Mouse (Mus musculus) forebrain, embryonic 15.5 days (tissue): ENCODE measurements around the gene Capn8. TPM values are rescaled to one million over a fixed set of nuclear protein-coding genes. Genes with fewer than 3 reads are reported as not detected.

Experiments used
- ATAC-seq: fragments of 200-750 bp; cut with Nextera tagmentation; replicated peaks from 2 replicates; pipeline ENCODE4 v1.8.0; 2017; ENCODE audit warnings: mild to moderate bottlenecking, moderate TSS enrichment, moderate library complexity
- H3K27ac ChIP-seq: fragments of 300-500 bp; sonication (generic); replicated peaks from 2 replicates; pipeline ENCODE4 v1.5.1; 2015; ENCODE audit warnings: mild to moderate bottlenecking, inconsistent platforms
- H3K27me3 ChIP-seq: fragments of 300-500 bp; sonication (generic); 2 replicates; pipeline ENCODE4 v1.6.1; 2015; ENCODE audit warnings: inconsistent platforms
- H3K36me3 ChIP-seq: fragments of 300-500 bp; sonication (generic); 2 replicates; pipeline ENCODE4 v1.6.1; 2015; ENCODE audit warnings: mild to moderate bottlenecking, inconsistent platforms
- H3K4me1 ChIP-seq: fragments of 300-500 bp; sonication (generic); 2 replicates; pipeline ENCODE4 v1.6.1; 2015; ENCODE audit warnings: inconsistent platforms
- H3K4me2 ChIP-seq: fragments of 300-500 bp; sonication (generic); replicated peaks from 2 replicates; pipeline ENCODE4 v1.6.1; 2015; ENCODE audit warnings: mild to moderate bottlenecking, inconsistent platforms
- H3K4me3 ChIP-seq: fragments of 300-500 bp; sonication (generic); 2 replicates; pipeline ENCODE4 v1.5.1; 2015; ENCODE audit warnings: mild to moderate bottlenecking, inconsistent platforms
- H3K9ac ChIP-seq: fragments of 300-500 bp; sonication (generic); replicated peaks from 2 replicates; pipeline ENCODE4 v1.6.1; 2015; ENCODE audit warnings: mild to moderate bottlenecking, inconsistent platforms
- H3K9me3 ChIP-seq: fragments of 300-500 bp; sonication (generic); 2 replicates; pipeline ENCODE4 v1.6.1; 2016; ENCODE audit warnings: inconsistent platforms
- WGBS: fragments of 180-500 bp; shearing (Covaris S2); methylation state at CpG from one replicate; pipeline ENCODE4 v1.1.7; 2015; ENCODE audit warnings: mixed read lengths; 5-methylcytosine and 5-hydroxymethylcytosine counted together
- polyA plus RNA-seq: library from polyadenylated mRNA; unstranded; fragments of >200 nt; fragmentation: Nextera tagmentation; extraction: Ambion mirVana; gene quantifications from 2 replicates; pipeline ENCODE4 v1.2.1, GENCODE M21; 2015

Gene Capn8
- polyA plus RNA-seq, 1 experiment from 2014 or later = 0.06 TPM

- Histone ChIP-seq H3K27ac (no peak overlapping the region), H3K9me3 (no peaks in the 10 kb centered on the region), H3K36me3 (no peaks in the 10 kb centered on the region), H3K4me3 (no peak overlapping the region), H3K4me1 (peaks cover 9% of the 10 kb centered on the region), H3K27me3 (no peaks in the 10 kb centered on the region), H3K4me2 (no peak overlapping the region), H3K9ac (no peak overlapping the region)
- 50% methylated on average over 13 of the region's 13 CpGs for WGBS
- ATAC-seq = no peak
Observed at GRCm38 (mm10) chr1:182527261-182527766, 37.5 kb upstream of the Capn8 start.

GRCm38 (mm10) chr1:182527921-182528858 lies 36.6 kb upstream of the Capn8 start:
- H3K4me3 ChIP-seq = no peak overlapping the region
- ATAC-seq = no peak
- WGBS = 3% methylated on average over 19 of the region's 19 CpGs
- H3K36me3 ChIP-seq = no peaks in the 10 kb centered on the region
- H3K9ac ChIP-seq = 0 out of 2 replicates have a peak overlapping the region, but pooled peaks have one; percentile 13
- H3K9me3 ChIP-seq = no peaks in the 10 kb centered on the region
- no peak overlapping the region for H3K27ac ChIP-seq
- H3K27me3 ChIP-seq = no peaks in the 10 kb centered on the region
- H3K4me1 ChIP-seq = peaks cover 9% of the 10 kb centered on the region
- peak overlapping the region; percentile 34 for H3K4me2 ChIP-seq

- peaks cover 1% of the 10 kb centered on the region for H3K4me1 ChIP-seq
- no peak overlapping the region for H3K4me2 ChIP-seq
- no peaks in the 10 kb centered on the region for H3K27me3 ChIP-seq
- 72% methylated on average over 3 of the region's 3 CpGs for WGBS
- no peak for ATAC-seq
- no peak overlapping the region for H3K27ac ChIP-seq
- no peak overlapping the region for H3K4me3 ChIP-seq
- H3K9me3 ChIP-seq = no peaks in the 10 kb centered on the region
- no peaks in the 10 kb centered on the region for H3K36me3 ChIP-seq
- H3K9ac ChIP-seq = no peak overlapping the region
Observed at GRCm38 (mm10) chr1:182533583-182533982, 31.2 kb upstream of the Capn8 start.

- no peak for ATAC-seq
- no peaks in the 10 kb centered on the region for H3K9me3 ChIP-seq
- H3K36me3 ChIP-seq = no peaks in the 10 kb centered on the region
- 85% methylated on average over 3 of the region's 3 CpGs for WGBS
- H3K4me3 ChIP-seq = no peak overlapping the region
- no peak overlapping the region for H3K9ac ChIP-seq
- no peak overlapping the region for H3K27ac ChIP-seq
- peaks cover 4% of the 10 kb centered on the region for H3K4me1 ChIP-seq
- H3K27me3 ChIP-seq = no peaks in the 10 kb centered on the region
- no peak overlapping the region for H3K4me2 ChIP-seq
Observed at GRCm38 (mm10) chr1:182535080-182535481, 29.7 kb upstream of the Capn8 start.

- Histone ChIP-seq H3K9me3 (no peaks in the 10 kb centered on the region), H3K27me3 (0 out of 2 replicates have a peak, but pooled peaks cover 4% of the 10 kb centered on the region), H3K27ac (peak overlapping the region; percentile 79), H3K4me1 (peaks cover 4% of the 10 kb centered on the region), H3K9ac (peak overlapping the region; percentile 66), H3K4me3 (peak overlapping the region; percentile 46), H3K36me3 (no peaks in the 10 kb centered on the region), H3K4me2 (peak overlapping the region; percentile 67)
- WGBS = 18% methylated on average over 9 of the region's 9 CpGs
- ATAC-seq = peak; percentile 93
Observed at GRCm38 (mm10) chr1:182539023-182539940, 25.5 kb upstream of the Capn8 start.

GRCm38 (mm10) chr1:182542110-182542509 lies 22.7 kb upstream of the Capn8 start:
- no peaks in the 10 kb centered on the region for H3K36me3 ChIP-seq
- no peak for ATAC-seq
- H3K4me2 ChIP-seq = no peak overlapping the region
- no peak overlapping the region for H3K27ac ChIP-seq
- H3K4me1 ChIP-seq = peaks cover 4% of the 10 kb centered on the region
- H3K4me3 ChIP-seq = no peak overlapping the region
- WGBS = 70% methylated on average over 5 of the region's 5 CpGs
- 0 out of 2 replicates have a peak, but pooled peaks cover 4% of the 10 kb centered on the region for H3K27me3 ChIP-seq
- no peaks in the 10 kb centered on the region for H3K9me3 ChIP-seq
- H3K9ac ChIP-seq = no peak overlapping the region

- Histone ChIP-seq H3K36me3 (no peaks in the 10 kb centered on the region), H3K27me3 (0 out of 2 replicates have a peak, but pooled peaks cover 4% of the 10 kb centered on the region), H3K4me3 (no peak overlapping the region), H3K27ac (no peak overlapping the region), H3K4me1 (peaks cover 4% of the 10 kb centered on the region), H3K4me2 (no peak overlapping the region), H3K9me3 (no peaks in the 10 kb centered on the region), H3K9ac (no peak overlapping the region)
- ATAC-seq = no peak
- 86% methylated on average over 8 of the region's 8 CpGs for WGBS
Observed at GRCm38 (mm10) chr1:182543136-182543535, 21.7 kb upstream of the Capn8 start.

GRCm38 (mm10) chr1:182543906-182544305 lies 20.9 kb upstream of the Capn8 start:
- WGBS = 82% methylated on average over 1 of the region's 1 CpGs
- peaks cover 3% of the 10 kb centered on the region for H3K4me1 ChIP-seq
- no peak for ATAC-seq

GRCm38 (mm10) chr1:182550761-182551160 lies 14.0 kb upstream of the Capn8 start:
- H3K9ac ChIP-seq = no peak overlapping the region
- no peaks in the 10 kb centered on the region for H3K36me3 ChIP-seq
- no peak overlapping the region for H3K4me3 ChIP-seq
- no peaks in the 10 kb centered on the region for H3K9me3 ChIP-seq
- H3K27ac ChIP-seq = no peak overlapping the region
- no peak overlapping the region for H3K4me2 ChIP-seq
- H3K27me3 ChIP-seq = no peaks in the 10 kb centered on the region
- no peak for ATAC-seq
- 83% methylated on average over 8 of the region's 8 CpGs for WGBS
- no peaks in the 10 kb centered on the region for H3K4me1 ChIP-seq

More at GRCm38 (mm10) chr1:182543906-182544305, 20.9 kb upstream of the Capn8 start:
- H3K36me3 ChIP-seq = no peaks in the 10 kb centered on the region
- 0 out of 2 replicates have a peak, but pooled peaks cover 4% of the 10 kb centered on the region for H3K27me3 ChIP-seq
- no peak overlapping the region for H3K4me2 ChIP-seq
- H3K27ac ChIP-seq = no peak overlapping the region
- H3K9me3 ChIP-seq = no peaks in the 10 kb centered on the region
- no peak overlapping the region for H3K4me3 ChIP-seq
- no peak overlapping the region for H3K9ac ChIP-seq

GRCm38 (mm10) chr1:182553649-182554375 lies 11.0 kb upstream of the Capn8 start:
- H3K36me3 ChIP-seq = no peaks in the 10 kb centered on the region
- H3K4me3 ChIP-seq = no peak overlapping the region
- 64% methylated on average over 12 of the region's 12 CpGs for WGBS
- H3K4me2 ChIP-seq = no peak overlapping the region
- no peaks in the 10 kb centered on the region for H3K27me3 ChIP-seq
- H3K4me1 ChIP-seq = no peaks in the 10 kb centered on the region
- H3K9me3 ChIP-seq = no peaks in the 10 kb centered on the region
- H3K27ac ChIP-seq = no peak overlapping the region
- peak; percentile 61; the same call in 1 of the 2 replicates for ATAC-seq
- no peak overlapping the region for H3K9ac ChIP-seq

GRCm38 (mm10) chr1:182558271-182558670 lies 6.5 kb upstream of the Capn8 start:
- 79% methylated on average over 4 of the region's 4 CpGs for WGBS
- H3K9ac ChIP-seq = no peak overlapping the region
- no peak for ATAC-seq

More at GRCm38 (mm10) chr1:182558271-182558670, 6.5 kb upstream of the Capn8 start:
- H3K4me2 ChIP-seq = no peak overlapping the region
- no peak overlapping the region for H3K4me3 ChIP-seq
- no peaks in the 10 kb centered on the region for H3K27me3 ChIP-seq
- H3K4me1 ChIP-seq = peaks cover 5% of the 10 kb centered on the region; the same call in 1 of the 2 replicates
- no peaks in the 10 kb centered on the region for H3K36me3 ChIP-seq
- no peak overlapping the region for H3K27ac ChIP-seq
- H3K9me3 ChIP-seq = no peaks in the 10 kb centered on the region
